Mouse (Mus musculus) thymus, adult 2 months (tissue): ENCODE results near the gene Dvl2. TPM values are rescaled to one million over a fixed set of nuclear protein-coding genes. Genes with fewer than 3 reads are reported as not detected.

ENCODE experiments used
- DNase-seq: peaks from one replicate; pipeline ENCODE4 v3.0.0; 2021
- H3K27ac ChIP-seq: fragments of 200-500 bp; 2 replicates; pipeline ENCODE4 v1.5.1; 2012; ENCODE audit warnings: low read length, control low read depth; ENCODE audit not compliant: control insufficient read depth, insufficient read depth
- H3K27me3 ChIP-seq: fragments of 200-500 bp; 2 replicates; pipeline ENCODE4 v1.6.1; 2012; ENCODE audit warnings: mild to moderate bottlenecking, low read length, moderate library complexity, mixed read lengths; ENCODE audit not compliant: control insufficient read depth, insufficient read depth
- H3K36me3 ChIP-seq: fragments of 200-500 bp; 2 replicates; pipeline ENCODE4 v1.6.1; 2012; ENCODE audit warnings: mild to moderate bottlenecking, low read length, moderate library complexity; ENCODE audit not compliant: control insufficient read depth, insufficient read depth
- H3K4me1 ChIP-seq: fragments of 200-500 bp; replicated peaks from 2 replicates; pipeline ENCODE4 v1.6.1; 2012; ENCODE audit warnings: low read length; ENCODE audit not compliant: control insufficient read depth, insufficient read depth
- H3K4me3 ChIP-seq: fragments of 200-500 bp; 2 replicates; pipeline ENCODE4 v1.5.1; 2012; ENCODE audit warnings: mild to moderate bottlenecking, low read length, control low read depth, moderate library complexity; ENCODE audit not compliant: control insufficient read depth, insufficient read depth
- CTCF ChIP-seq: fragments of 200-500 bp; IDR thresholded peaks from 2 replicates; pipeline ENCODE4 v1.5.1; 2012; ENCODE audit warnings: mild to moderate bottlenecking, control low read depth, low read length, moderate library complexity, borderline replicate concordance; ENCODE audit not compliant: control insufficient read depth, poor library complexity, insufficient read depth; ENCODE audit errors: extremely low read depth
- POLR2A ChIP-seq: fragments of 200-500 bp; IDR thresholded peaks from 2 replicates; pipeline ENCODE4 v1.6.1; 2012; ENCODE audit warnings: mild to moderate bottlenecking, low read length, control low read depth, moderate library complexity; ENCODE audit not compliant: control insufficient read depth, poor library complexity, insufficient read depth; ENCODE audit errors: extremely low read depth
- WGBS: fragments of 180-500 bp; shearing (Covaris S2); methylation state at CpG from one replicate; pipeline ENCODE4 v1.1.7; 2018; 5-methylcytosine and 5-hydroxymethylcytosine counted together
- polyA plus RNA-seq: library from polyadenylated mRNA; depleted of rRNA; stranded (reverse); fragments of >200 nt; gene quantifications from 2 replicates; pipeline ENCODE4 v1.2.3, GENCODE M21; 2012

Dvl2 gene
- polyA plus RNA-seq, 1 experiment: 52.4 TPM

GRCm38 (mm10) chr11:70027397-70027796 is 27.0 kb downstream of the Dvl2 start:
- H3K4me1 ChIP-seq: peaks cover 42% of the 10 kb centered on the region
- no peaks in the 10 kb centered on the region for H3K27me3 ChIP-seq
- TF ChIP-seq CTCF: no peak
- DNase-seq: no peak
- 91% methylated on average over 9 of the region's 9 CpGs for WGBS
- no peak overlapping the region for H3K4me3 ChIP-seq
- H3K36me3 ChIP-seq: peaks cover 19% of the 10 kb centered on the region
- H3K27ac ChIP-seq: no peak overlapping the region

- Histone ChIP-seq H3K36me3 (peaks cover 24% of the 10 kb centered on the region), H3K27me3 (no peaks in the 10 kb centered on the region), H3K4me3 (no peak overlapping the region), H3K27ac (no peak overlapping the region), H3K4me1 (peaks cover 42% of the 10 kb centered on the region)
- TF ChIP-seq CTCF (no peak), POLR2A (no peak)
- 65% methylated on average over 12 of the region's 12 CpGs for whole genome bisulfite sequencing
- DNase-seq: no peak
Observed at GRCm38 (mm10) chr11:70028401-70029129, 28.2 kb downstream of the Dvl2 start.

- H3K27me3 ChIP-seq: no peaks in the 10 kb centered on the region
- peaks cover 39% of the 10 kb centered on the region for H3K4me1 ChIP-seq
- peak overlapping the region; percentile 0; the same call in 1 of the 2 replicates for H3K4me3 ChIP-seq
- peak overlapping the region; percentile 10; the same call in 1 of the 2 replicates for H3K27ac ChIP-seq
- DNase-seq: peak; percentile 71
- TF ChIP-seq CTCF (no peak), POLR2A (no peak)
- peaks cover 24% of the 10 kb centered on the region for H3K36me3 ChIP-seq
- WGBS: 21% methylated on average over 20 of the region's 20 CpGs
Observed at GRCm38 (mm10) chr11:70029130-70029801, 28.9 kb downstream of the Dvl2 start.

- Histone ChIP-seq H3K27me3 (no peaks in the 10 kb centered on the region), H3K4me1 (peaks cover 36% of the 10 kb centered on the region), H3K4me3 (0 out of 2 replicates have a peak overlapping the region, but pooled peaks have one; percentile 0), H3K36me3 (peaks cover 24% of the 10 kb centered on the region), H3K27ac (peak overlapping the region; percentile 10; the same call in 1 of the 2 replicates)
- DNase-seq: no peak
- no peak for TF ChIP-seq CTCF
- 56% methylated on average over 11 of the region's 11 CpGs for WGBS
Observed at GRCm38 (mm10) chr11:70029829-70030550, 29.6 kb downstream of the Dvl2 start.

- Histone ChIP-seq H3K36me3 (peaks cover 24% of the 10 kb centered on the region), H3K4me3 (no peak overlapping the region), H3K4me1 (peaks cover 36% of the 10 kb centered on the region), H3K27ac (no peak overlapping the region), H3K27me3 (no peaks in the 10 kb centered on the region)
- no peak for DNase-seq
- WGBS: 97% methylated on average over 28 of the region's 28 CpGs
- TF ChIP-seq CTCF (no peak), POLR2A (no peak)
Observed at GRCm38 (mm10) chr11:70030651-70031320, 30.4 kb downstream of the Dvl2 start.

- no peak for DNase-seq
- TF ChIP-seq CTCF (no peak), POLR2A (no peak)
- no peak overlapping the region for H3K4me3 ChIP-seq
- peaks cover 24% of the 10 kb centered on the region for H3K36me3 ChIP-seq
- WGBS: 98% methylated on average over 11 of the region's 11 CpGs
- H3K27ac ChIP-seq: no peak overlapping the region
- no peaks in the 10 kb centered on the region for H3K27me3 ChIP-seq
- peaks cover 36% of the 10 kb centered on the region for H3K4me1 ChIP-seq
Observed at GRCm38 (mm10) chr11:70031321-70031670, 30.9 kb downstream of the Dvl2 start.
